Mouse (Mus musculus): ENCODE data around the gene Tcfl5. TPM values are rescaled to one million over a fixed set of nuclear protein-coding genes. Genes with fewer than 3 reads are reported as not detected.

Gene Tcfl5
- total and polyA plus RNA-seq, 3 experiments = not detected

DNA sequence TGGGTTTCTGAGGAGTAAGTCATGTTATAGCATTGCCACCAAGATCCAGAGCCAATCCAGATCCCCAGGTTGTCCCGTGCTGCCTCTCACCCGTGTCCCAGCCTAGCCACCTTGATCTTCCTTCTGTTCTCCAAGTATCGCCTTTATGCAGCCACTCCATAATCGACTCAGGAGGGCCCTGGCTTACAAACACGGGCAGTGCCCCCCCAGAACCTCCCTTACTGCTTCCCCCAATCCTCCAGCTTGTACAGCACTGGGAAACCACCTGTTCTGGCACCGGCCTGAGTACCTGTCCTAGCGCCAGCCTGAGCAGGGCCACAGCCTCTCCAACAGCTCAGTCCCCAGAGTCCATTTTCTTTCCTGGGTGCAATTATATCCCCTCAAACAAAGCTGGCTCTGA is 12.2 kb upstream of the Tcfl5 start:
- no peaks in the 10 kb centered on the region for H3K9me3 ChIP-seq (replicated peaks; ENCODE audit: insufficient read depth, low read length)
- no peak overlapping the region for H3K4me3 ChIP-seq (ENCODE audit: control insufficient read depth in 1 of 2, insufficient read depth in 1 of 2, low read depth in 2 of 2, low read length in 2 of 2)
- H3K9ac ChIP-seq (ENCODE audit: control insufficient read depth, low read depth, low read length, poor library complexity, severe bottlenecking) = no peak overlapping the region
- TF ChIP-seq ELF1 (IDR thresholded peaks at IDR 0.05; ENCODE audit: low read depth, low read length) (no peak), HCFC1 (IDR thresholded peaks at IDR 0.05; ENCODE audit: low read depth, low read length) (no peak)
- H3K27me3 ChIP-seq (ENCODE audit: control insufficient read depth in 1 of 2, insufficient read depth in 2 of 2, low read length in 2 of 2) = peaks cover 0 to 5% of the 10 kb centered on the region in 2 experiments; a peak in 2 of 4 replicates
- no peaks in the 10 kb centered on the region for H3K4me1 ChIP-seq (ENCODE audit: control insufficient read depth in 1 of 2, insufficient read depth in 2 of 2, low read length in 2 of 2)
- no peak for DNase-seq (ENCODE audit: low read depth, low spot score)
- H3K27ac ChIP-seq (ENCODE audit: control insufficient read depth, low read depth, low read length) = no peak overlapping the region
- H3K36me3 ChIP-seq (ENCODE audit: control insufficient read depth in 1 of 2, insufficient read depth in 2 of 2, low read length in 2 of 2) = peaks cover 0 to 3% of the 10 kb centered on the region in 2 experiments; a peak in 1 of 4 replicates
- H3K79me2 ChIP-seq (ENCODE audit: control insufficient read depth, insufficient read depth, low read length, poor library complexity) = no peaks in the 10 kb centered on the region

DNA sequence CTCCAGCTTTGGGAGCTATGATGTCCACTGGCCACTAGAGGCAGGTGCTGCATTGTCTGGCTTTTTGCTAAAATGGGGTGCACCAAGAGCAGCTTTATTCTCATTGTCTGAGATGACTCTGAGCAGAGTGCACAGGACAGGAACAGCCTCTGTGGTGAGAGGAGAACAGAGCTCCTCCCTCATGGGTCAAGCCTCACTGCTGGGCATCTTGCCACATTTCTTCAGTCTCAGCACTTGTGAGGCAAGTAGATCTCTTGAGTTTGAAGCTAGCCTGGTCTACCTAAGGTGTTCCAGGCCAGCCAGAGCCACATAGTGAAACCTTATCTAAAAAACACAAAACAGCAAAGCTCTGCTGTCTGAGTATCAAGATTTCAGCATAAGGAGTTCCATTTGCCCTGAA is 4.3 kb upstream of the Tcfl5 start:
- no peak for DNase-seq (ENCODE audit: low read depth, low spot score)
- no peaks in the 10 kb centered on the region for H3K79me2 ChIP-seq (ENCODE audit: control insufficient read depth, insufficient read depth, low read length, poor library complexity)
- no peaks in the 10 kb centered on the region for H3K36me3 ChIP-seq (ENCODE audit: control insufficient read depth in 1 of 2, insufficient read depth in 2 of 2, low read length in 2 of 2)
- TF ChIP-seq SMC3 (IDR thresholded peaks at IDR 0.05; ENCODE audit: low read depth, low read length) = no peak
- peak in 1 of 3 experiments; percentile 15; a peak in 1 of 6 replicates for TF ChIP-seq CTCF (IDR thresholded peaks at IDR 0.05 in 2 of 3, conservative IDR thresholded peaks at IDR 0.05 in 1 of 3; ENCODE audit: control insufficient read depth in 1 of 3, insufficient read depth in 1 of 3, low read depth in 2 of 3, low read length in 3 of 3, poor library complexity in 1 of 3, severe bottlenecking in 1 of 3)
- TF ChIP-seq ELF1 (IDR thresholded peaks at IDR 0.05; ENCODE audit: low read depth, low read length) = no peak
- H3K4me1 ChIP-seq (ENCODE audit: control insufficient read depth in 1 of 2, insufficient read depth in 2 of 2, low read length in 2 of 2) = no peaks in the 10 kb centered on the region
- H3K9ac ChIP-seq (ENCODE audit: control insufficient read depth, low read depth, low read length, poor library complexity, severe bottlenecking) = no peak overlapping the region
- no peak overlapping the region for H3K4me3 ChIP-seq (ENCODE audit: control insufficient read depth in 1 of 2, insufficient read depth in 1 of 2, low read depth in 2 of 2, low read length in 2 of 2)
- peaks cover 3 to 10% of the 10 kb centered on the region in 2 experiments; a peak in 2 of 4 replicates for H3K27me3 ChIP-seq (ENCODE audit: control insufficient read depth in 1 of 2, insufficient read depth in 2 of 2, low read length in 2 of 2)
- no peaks in the 10 kb centered on the region for H3K9me3 ChIP-seq (replicated peaks; ENCODE audit: insufficient read depth, low read length)
- no peak overlapping the region for H3K27ac ChIP-seq (ENCODE audit: control insufficient read depth, low read depth, low read length)

DNA sequence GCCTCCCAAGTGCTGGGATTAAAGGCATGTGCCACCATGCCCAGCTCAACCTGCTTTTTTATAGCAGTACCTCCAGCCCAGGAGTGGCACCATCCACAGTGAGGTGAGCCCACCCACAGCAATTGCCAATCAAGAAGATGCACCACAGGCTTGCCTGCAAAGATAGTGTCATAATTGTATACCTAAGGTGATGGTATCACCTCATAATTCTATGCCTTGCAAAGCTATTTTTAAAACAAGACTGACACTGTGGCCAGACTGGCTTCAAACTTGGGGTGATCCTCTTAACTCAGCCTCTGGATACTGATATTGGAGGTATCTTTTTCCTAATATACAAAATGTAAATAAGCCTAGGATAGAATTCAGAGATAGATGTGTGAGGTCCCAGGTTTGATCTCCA is 1.1 kb upstream of the Tcfl5 start:
- no peak for DNase-seq (ENCODE audit: low read depth, low spot score)
- no peaks in the 10 kb centered on the region for H3K4me1 ChIP-seq (ENCODE audit: control insufficient read depth in 1 of 2, insufficient read depth in 2 of 2, low read length in 2 of 2)
- no peaks in the 10 kb centered on the region for H3K79me2 ChIP-seq (ENCODE audit: control insufficient read depth, insufficient read depth, low read length, poor library complexity)

More for the DNA sequence above, 1.1 kb upstream of the Tcfl5 start:
- Histone ChIP-seq H3K9ac (ENCODE audit: control insufficient read depth, low read depth, low read length, poor library complexity, severe bottlenecking) (no peak overlapping the region), H3K27ac (ENCODE audit: control insufficient read depth, low read depth, low read length) (no peak overlapping the region), H3K36me3 (ENCODE audit: control insufficient read depth in 1 of 2, insufficient read depth in 2 of 2, low read length in 2 of 2) (no peaks in the 10 kb centered on the region), H3K27me3 (ENCODE audit: control insufficient read depth in 1 of 2, insufficient read depth in 2 of 2, low read length in 2 of 2) (peaks cover 3 to 5% of the 10 kb centered on the region in 2 experiments; a peak in 3 of 4 replicates), H3K4me3 (ENCODE audit: control insufficient read depth in 1 of 2, insufficient read depth in 1 of 2, low read depth in 2 of 2, low read length in 2 of 2) (no peak overlapping the region), H3K9me3 (replicated peaks; ENCODE audit: insufficient read depth, low read length) (no peaks in the 10 kb centered on the region)
- no peak for TF ChIP-seq USF1 (IDR thresholded peaks at IDR 0.05; ENCODE audit: low read depth, low read length)
- TF ChIP-seq SMC3 (IDR thresholded peaks at IDR 0.05; ENCODE audit: low read depth, low read length) = no peak
- no peak for TF ChIP-seq E2F4 (IDR thresholded peaks at IDR 0.05; ENCODE audit: borderline replicate concordance, low read depth, low read length)
- TF ChIP-seq CHD2 (IDR thresholded peaks at IDR 0.05; ENCODE audit: low read length) = no peak
- no peak for TF ChIP-seq RCOR1 (IDR thresholded peaks at IDR 0.05; ENCODE audit: low read depth, low read length)
- no peak for TF ChIP-seq SIN3A (IDR thresholded peaks at IDR 0.05; ENCODE audit: low read length)
- TF ChIP-seq ZMIZ1 (IDR thresholded peaks at IDR 0.05; ENCODE audit: low read depth, low read length) = no peak
